Mouse (Mus musculus) stomach, postnatal 0 days (tissue): ENCODE data around the gene Lpp.

Experiments used
- CTCF ChIP-seq: IDR thresholded peaks from 2 replicates; pipeline ENCODE4 v1.5.1; 2016; ENCODE audit warnings: antibody characterized with exemption, low read depth, mild to moderate bottlenecking, moderate library complexity
- EP300 ChIP-seq: optimal IDR thresholded peaks from 2 replicates; pipeline ENCODE3; 2016; ENCODE audit warnings: antibody characterized with exemption

DNA sequence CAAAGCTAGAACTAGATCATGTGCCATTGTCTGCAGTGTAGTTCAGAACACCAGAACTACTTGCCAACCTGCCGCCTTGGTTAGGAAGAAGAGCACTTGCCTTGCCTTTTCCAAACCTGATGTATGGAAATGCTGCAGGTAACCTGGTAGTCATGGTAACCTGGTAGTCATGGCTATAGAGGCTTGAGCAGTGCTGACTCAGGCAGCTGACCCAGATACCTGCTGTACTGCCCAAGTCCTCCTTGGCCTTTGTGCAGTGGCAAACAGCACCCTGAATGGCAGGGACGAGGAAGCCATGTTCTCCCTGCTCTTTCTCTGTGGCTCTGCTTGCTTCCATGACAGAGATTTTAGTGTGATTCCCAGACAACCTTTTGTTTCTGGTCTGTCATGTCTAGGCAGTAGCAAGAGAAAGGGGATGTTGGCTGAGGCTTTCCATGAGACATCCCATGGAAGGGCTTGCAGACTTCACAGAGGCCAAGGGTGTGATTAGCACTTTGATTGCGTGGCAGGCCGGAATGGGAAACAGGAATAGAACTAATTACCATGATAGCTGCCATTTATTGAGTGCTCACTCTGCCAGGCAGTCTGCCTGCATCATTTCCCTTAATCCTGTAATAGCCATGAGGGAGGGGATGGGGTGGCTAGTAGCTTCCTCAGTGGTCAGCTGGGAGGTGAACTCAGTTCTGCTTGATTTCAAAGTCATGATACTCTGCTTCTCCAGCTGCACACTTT lies 28.5 kb downstream of the Lpp start:
- TF ChIP-seq EP300, result no peak
- TF ChIP-seq CTCF, result no peak
